Mouse (Mus musculus) bone marrow macrophage, adult 2 months (primary cell): ENCODE data around the gene Camk1d. TPM values are rescaled to one million over a fixed set of nuclear protein-coding genes. Genes with fewer than 3 reads are reported as not detected.
A peak's percentile ranks its signal among the peaks of the same experiment; 100 is the strongest.

Source experiments
- H3K27ac ChIP-seq: 2 replicates; pipeline ENCODE4 v1.5.1; 2012; ENCODE audit warnings: low read depth, low read length; ENCODE audit not compliant: insufficient read depth
- H3K4me1 ChIP-seq: 2 replicates; pipeline ENCODE4 v1.6.1; 2012; ENCODE audit warnings: low read length; ENCODE audit not compliant: control insufficient read depth, insufficient read depth
- H3K4me3 ChIP-seq: 2 replicates; pipeline ENCODE4 v1.5.1; 2012; ENCODE audit warnings: mild to moderate bottlenecking, low read length, moderate library complexity; ENCODE audit not compliant: insufficient read depth
- CTCF ChIP-seq: IDR thresholded peaks from 2 replicates; pipeline ENCODE4 v1.5.1; 2012; ENCODE audit warnings: low read depth, mild to moderate bottlenecking, low read length, moderate library complexity
- POLR2A ChIP-seq: IDR thresholded peaks from 2 replicates; pipeline ENCODE4 v1.6.1; 2012; ENCODE audit warnings: mild to moderate bottlenecking, low read depth, low read length, borderline replicate concordance
- polyA plus RNA-seq: library from polyadenylated mRNA; stranded (reverse); fragments of >200 nt; gene quantifications from 2 replicates; pipeline ENCODE4 v1.2.4, GENCODE M21; 2012; ENCODE audit not compliant: missing spikeins, insufficient read depth, insufficient read length

The Camk1d gene
- polyA plus RNA-seq, 1 experiment: 62.0 TPM

- no peaks in the 10 kb centered on the region for H3K4me1 ChIP-seq
- no peak overlapping the region for H3K4me3 ChIP-seq
- no peak overlapping the region for H3K27ac ChIP-seq
- no peak for TF ChIP-seq CTCF
- TF ChIP-seq POLR2A: no peak
Observed at GRCm38 (mm10) chr2:5489916-5490315, 224.4 kb downstream of the Camk1d start.

- Histone ChIP-seq H3K27ac (no peak overlapping the region), H3K4me3 (no peak overlapping the region), H3K4me1 (no peaks in the 10 kb centered on the region)
- TF ChIP-seq POLR2A (no peak), CTCF (no peak)
Observed at GRCm38 (mm10) chr2:5487344-5487743, 227.0 kb downstream of the Camk1d start.

GRCm38 (mm10) chr2:5486663-5487062, 227.7 kb downstream of the Camk1d start:
- Histone ChIP-seq H3K27ac (no peak overlapping the region), H3K4me1 (no peaks in the 10 kb centered on the region)

GRCm38 (mm10) chr2:5485786-5486185, 228.5 kb downstream of the Camk1d start:
- H3K27ac ChIP-seq: no peak overlapping the region
- H3K4me1 ChIP-seq: no peaks in the 10 kb centered on the region
- TF ChIP-seq POLR2A (no peak), CTCF (no peak)
- H3K4me3 ChIP-seq: no peak overlapping the region

More at GRCm38 (mm10) chr2:5486663-5487062, 227.7 kb downstream of the Camk1d start:
- TF ChIP-seq CTCF (no peak), POLR2A (no peak)
- H3K4me3 ChIP-seq: no peak overlapping the region

GRCm38 (mm10) chr2:5479886-5480285, 234.4 kb downstream of the Camk1d start:
- no peak for TF ChIP-seq CTCF
- no peak for TF ChIP-seq POLR2A
- Histone ChIP-seq H3K4me3 (no peak overlapping the region), H3K27ac (no peak overlapping the region), H3K4me1 (peaks cover under 1% of the 10 kb centered on the region; the same call in 1 of the 2 replicates)

- TF ChIP-seq CTCF (no peak), POLR2A (no peak)
Observed at GRCm38 (mm10) chr2:5478709-5479108, 235.6 kb downstream of the Camk1d start.

GRCm38 (mm10) chr2:5478256-5478655, 236.1 kb downstream of the Camk1d start:
- TF ChIP-seq CTCF: 0 out of 2 replicates have a peak, but pooled peaks have one; percentile 7
- TF ChIP-seq POLR2A: no peak
- Histone ChIP-seq H3K4me3 (no peak overlapping the region), H3K4me1 (peaks cover 7% of the 10 kb centered on the region; the same call in 1 of the 2 replicates), H3K27ac (no peak overlapping the region)

More at GRCm38 (mm10) chr2:5478709-5479108, 235.6 kb downstream of the Camk1d start:
- Histone ChIP-seq H3K4me1 (peaks cover 7% of the 10 kb centered on the region; the same call in 1 of the 2 replicates), H3K27ac (no peak overlapping the region), H3K4me3 (no peak overlapping the region)

- H3K4me3 ChIP-seq: no peak overlapping the region
- peaks cover 7% of the 10 kb centered on the region; the same call in 1 of the 2 replicates for H3K4me1 ChIP-seq
- no peak overlapping the region for H3K27ac ChIP-seq
- TF ChIP-seq CTCF: no peak
- TF ChIP-seq POLR2A: no peak
Observed at GRCm38 (mm10) chr2:5477525-5477924, 236.8 kb downstream of the Camk1d start.

GRCm38 (mm10) chr2:5469366-5469941, 244.9 kb downstream of the Camk1d start:
- TF ChIP-seq POLR2A (no peak), CTCF (no peak)
- peaks cover 5% of the 10 kb centered on the region for H3K4me1 ChIP-seq
- H3K4me3 ChIP-seq: no peak overlapping the region

GRCm38 (mm10) chr2:5467537-5467936, 246.8 kb downstream of the Camk1d start:
- peaks cover 6% of the 10 kb centered on the region; the same call in 1 of the 2 replicates for H3K4me1 ChIP-seq
- no peak overlapping the region for H3K27ac ChIP-seq
- TF ChIP-seq CTCF (no peak), POLR2A (no peak)
- H3K4me3 ChIP-seq: no peak overlapping the region

More at GRCm38 (mm10) chr2:5469366-5469941, 244.9 kb downstream of the Camk1d start:
- H3K27ac ChIP-seq: no peak overlapping the region

GRCm38 (mm10) chr2:5458671-5459235, 255.6 kb downstream of the Camk1d start:
- no peak overlapping the region for H3K27ac ChIP-seq
- TF ChIP-seq CTCF (no peak), POLR2A (no peak)
- H3K4me3 ChIP-seq: no peak overlapping the region
- peaks cover 4% of the 10 kb centered on the region; the same call in 1 of the 2 replicates for H3K4me1 ChIP-seq
